Mouse (Mus musculus) activated CD4-positive, CD25-positive, alpha-beta regulatory T cell (primary cell): ENCODE data around the gene Nhlrc4. TPM values are rescaled to one million over a fixed set of nuclear protein-coding genes. Genes with fewer than 3 reads are reported as not detected.

Source experiments
- polyA plus RNA-seq, 2 experiments: library from polyadenylated mRNA; unstranded; fragments of 100-300 nt; shearing (Covaris generic); gene quantifications; one replicate each; pipeline ENCODE4 v1.2.1; 2017

The Nhlrc4 gene
- polyA plus RNA-seq: not detected

DNA sequence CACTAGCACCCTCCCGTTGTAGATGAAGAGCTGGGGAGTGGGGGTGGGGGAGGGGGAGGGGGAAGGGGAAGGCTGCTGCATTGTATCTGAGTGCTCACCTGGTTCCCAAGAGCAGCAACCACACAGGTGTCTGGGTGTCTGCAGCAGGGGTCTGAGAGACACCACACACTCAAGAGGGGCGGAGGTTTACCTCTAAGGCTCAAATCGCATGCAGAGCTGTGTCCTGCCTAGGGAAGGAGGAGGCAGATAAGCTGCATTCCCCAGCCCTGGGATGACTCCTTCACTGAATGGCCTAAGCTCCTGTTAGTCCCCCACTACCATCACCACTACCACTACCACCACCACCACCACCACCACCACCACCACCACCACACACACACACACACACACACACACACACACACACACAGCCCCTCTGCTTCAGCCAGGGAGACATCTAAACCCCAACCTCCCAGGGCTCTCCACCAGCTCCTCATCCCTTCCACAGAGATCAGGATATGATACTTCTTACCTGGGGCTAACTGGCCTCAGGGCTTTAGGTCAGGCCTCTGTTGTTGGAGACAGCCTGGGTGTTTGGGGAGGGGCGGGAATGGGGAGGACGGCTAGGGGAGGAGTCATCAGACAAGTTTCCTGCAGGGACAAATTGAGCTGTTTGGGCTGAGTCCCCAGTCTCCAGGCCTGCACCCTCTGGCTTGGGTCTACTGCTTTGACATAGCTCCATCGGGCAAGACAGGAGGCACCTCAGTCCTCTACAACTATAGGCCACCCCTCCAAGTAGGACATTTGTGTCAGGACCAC, at the start of gene Nhlrc4, which contains the start of gene Pigq:
TSS of gene Nhlrc4 (minus strand) at position 596 of the 798 bp plus-strand sequence.
TSS of gene Pigq (minus strand) at position 571 of the 798 bp plus-strand sequence.

DNA sequence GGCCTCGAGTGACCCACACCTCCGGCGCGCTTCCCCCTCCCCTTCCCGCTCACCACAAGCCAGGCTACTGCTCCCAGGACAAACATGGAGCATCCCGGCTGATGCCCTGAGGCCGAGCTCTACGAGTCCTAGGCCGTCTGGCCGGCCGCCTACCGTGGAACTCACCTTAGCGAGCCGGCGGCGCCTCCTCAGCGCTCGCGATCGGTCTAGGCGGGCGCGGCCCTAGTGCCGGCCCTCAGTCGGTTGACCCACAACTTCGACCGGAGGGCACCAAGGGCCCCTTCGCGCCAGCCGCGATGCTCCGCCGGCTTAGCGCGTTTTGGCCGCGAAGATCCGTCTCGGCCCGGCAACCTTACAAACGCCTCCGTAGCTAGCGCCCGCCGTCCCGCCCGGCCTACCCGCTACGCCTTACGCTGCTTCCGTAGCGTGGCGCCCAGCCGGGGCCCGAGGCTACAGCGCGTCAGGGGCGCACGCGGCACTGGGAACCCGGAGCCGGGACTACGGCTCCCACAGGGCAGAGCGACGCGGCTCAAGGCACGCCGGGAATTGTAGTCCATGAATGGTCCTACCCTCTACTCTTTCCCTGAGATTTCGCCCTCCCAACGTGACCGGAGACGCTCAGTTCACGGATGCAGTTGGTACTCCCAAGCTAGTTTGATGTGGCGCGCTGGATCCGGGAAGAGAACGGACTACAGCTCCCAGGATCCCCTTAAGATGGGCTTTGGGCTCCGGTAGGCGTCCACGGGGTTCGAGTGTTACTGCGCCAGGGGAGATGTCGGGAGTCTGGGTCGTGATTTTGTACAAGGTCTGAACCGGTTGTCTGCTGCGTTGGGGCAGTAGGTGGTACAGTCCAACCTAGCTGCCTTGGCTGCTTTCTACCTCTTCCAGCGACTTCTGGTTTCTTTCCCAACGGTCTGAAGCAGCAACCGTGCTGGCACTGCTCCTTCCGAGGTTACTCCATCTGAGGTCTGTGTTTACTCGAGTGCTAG, 40.8 kb upstream of the Nhlrc4 start, which contains the start of gene Capn15:
TSS of gene Capn15 (minus strand) at position 491 of the 989 bp plus-strand sequence.

GRCm38 (mm10) chr17:25951803-25952623, 7.3 kb upstream of the Nhlrc4 start, which contains the start of gene A930017K11Rik:
Gene A930017K11Rik (minus strand): TSS chr17:25952565.

GRCm38 (mm10) chr17:25919144-25919785, 25.5 kb downstream of the Nhlrc4 start, which contains the start of gene Rab40c:
Gene Rab40c (minus strand): TSS chr17:25919727.

Other genes starting within 250 kb of the Nhlrc4 start
- gene Gng13, start 227.8 kb downstream of the Nhlrc4 start, polyA plus RNA-seq: not detected
- gene Chtf18, start 217.5 kb downstream of the Nhlrc4 start, polyA plus RNA-seq: 1 to 10 TPM; 5.2 to 5.4 TPM
- gene Rpusd1, start 217.3 kb downstream of the Nhlrc4 start, polyA plus RNA-seq: 10 to 100 TPM; 15.3 to 15.4 TPM
- not detected for gene Mslnl, start 208.9 kb downstream of the Nhlrc4 start, polyA plus RNA-seq
- under 1 TPM in 1 of 2 experiments, not detected in 1; 0.26 TPM for gene Msln, start 190.6 kb downstream of the Nhlrc4 start, polyA plus RNA-seq
- gene Narfl, start 171.2 kb downstream of the Nhlrc4 start, polyA plus RNA-seq: 10 to 100 TPM; 18.7 to 25.8 TPM
- gene Haghl, start 159.3 kb downstream of the Nhlrc4 start, polyA plus RNA-seq: 10 to 100 TPM; 46.8 to 50.3 TPM
- under 1 TPM; 0.59 to 0.72 TPM for gene Ccdc78, start 158.4 kb downstream of the Nhlrc4 start, polyA plus RNA-seq
- 100 to 1,000 TPM; 177 to 212 TPM for gene Fam173a, start 152.1 kb downstream of the Nhlrc4 start, polyA plus RNA-seq
- 1 to 10 TPM in 1 of 2 experiments, not detected in 1; 1.1 TPM for gene AC134908.4, start 149.3 kb downstream of the Nhlrc4 start, polyA plus RNA-seq
- gene Metrn, start 147.8 kb downstream of the Nhlrc4 start, polyA plus RNA-seq: 10 to 100 TPM; 37.5 to 46.1 TPM
- gene Fbxl16, start 135.9 kb downstream of the Nhlrc4 start, polyA plus RNA-seq: not detected
- gene Wdr24, start 121.3 kb downstream of the Nhlrc4 start, polyA plus RNA-seq: 10 to 100 TPM; 22.8 to 29.5 TPM
- gene Jmjd8, start 116.1 kb downstream of the Nhlrc4 start, polyA plus RNA-seq: 10 to 100 TPM; 16.2 to 25.7 TPM
- 100 to 1,000 TPM; 130 TPM for gene Stub1, start 111.6 kb downstream of the Nhlrc4 start, polyA plus RNA-seq
- 1 to 10 TPM; 1.5 to 3.3 TPM for gene Rhbdl1, start 107.7 kb downstream of the Nhlrc4 start, polyA plus RNA-seq
- 1 to 10 TPM; 2.5 to 3.2 TPM for gene Gm20683, start 103.2 kb downstream of the Nhlrc4 start, polyA plus RNA-seq
- gene Rhot2, start 100.1 kb downstream of the Nhlrc4 start, polyA plus RNA-seq: 10 to 100 TPM; 32.6 to 40.3 TPM
- 10 to 100 TPM in 1 of 2 experiments, 1 to 10 TPM in 1; 5.7 to 11.5 TPM for gene Wdr90, start 83.5 kb downstream of the Nhlrc4 start, polyA plus RNA-seq
- gene Mcrip2, start 76.2 kb downstream of the Nhlrc4 start, polyA plus RNA-seq: 1 to 10 TPM; 4.5 to 5.5 TPM
- 100 to 1,000 TPM in 1 of 2 experiments, 10 to 100 TPM in 1; 82.0 to 102 TPM for gene Mettl26, start 69.9 kb downstream of the Nhlrc4 start, polyA plus RNA-seq
- 1 to 10 TPM; 1.5 to 1.9 TPM for gene Wfikkn1, start 64.1 kb downstream of the Nhlrc4 start, polyA plus RNA-seq
- 10 to 100 TPM; 15.4 to 25.0 TPM for gene Rab40c, start 25.2 kb downstream of the Nhlrc4 start, polyA plus RNA-seq
- gene Pigq, start within 50 bp of the Nhlrc4 start, polyA plus RNA-seq: 10 to 100 TPM; 25.0 to 52.5 TPM
- under 1 TPM in 1 of 2 experiments, not detected in 1; 0.17 TPM for gene A930017K11Rik, start 7.6 kb upstream of the Nhlrc4 start, polyA plus RNA-seq
- 10 to 100 TPM; 21.3 to 28.1 TPM for gene Capn15, start 40.8 kb upstream of the Nhlrc4 start, polyA plus RNA-seq
- 10 to 100 TPM; 10.7 to 12.3 TPM for gene Rab11fip3, start 124.6 kb upstream of the Nhlrc4 start, polyA plus RNA-seq
- gene Decr2, start 145.4 kb upstream of the Nhlrc4 start, polyA plus RNA-seq: 10 to 100 TPM; 23.0 to 30.8 TPM
- 10 to 100 TPM in 1 of 2 experiments, 1 to 10 TPM in 1; 2.7 to 15.3 TPM for gene Nme4, start 150.6 kb upstream of the Nhlrc4 start, polyA plus RNA-seq
- gene Tmem8, start 168.3 kb upstream of the Nhlrc4 start, polyA plus RNA-seq: 10 to 100 TPM; 10.9 to 27.2 TPM
- 10 to 100 TPM; 66.4 to 87.1 TPM for gene Mrpl28, start 178.5 kb upstream of the Nhlrc4 start, polyA plus RNA-seq
- 10 to 100 TPM; 80.7 to 84.0 TPM for gene Axin1, start 193.7 kb upstream of the Nhlrc4 start, polyA plus RNA-seq